Mouse (Mus musculus) bone marrow macrophage, adult 2 months (primary cell): ENCODE measurements around the gene Lrrc17. TPM values are rescaled to one million over a fixed set of nuclear protein-coding genes. Genes with fewer than 3 reads are reported as not detected.

ENCODE experiments used
- H3K27ac ChIP-seq: 2 replicates; pipeline ENCODE4 v1.5.1; 2012; ENCODE audit warnings: low read depth, low read length; ENCODE audit not compliant: insufficient read depth
- H3K4me1 ChIP-seq: 2 replicates; pipeline ENCODE4 v1.6.1; 2012; ENCODE audit warnings: low read length; ENCODE audit not compliant: control insufficient read depth, insufficient read depth
- H3K4me3 ChIP-seq: 2 replicates; pipeline ENCODE4 v1.5.1; 2012; ENCODE audit warnings: mild to moderate bottlenecking, low read length, moderate library complexity; ENCODE audit not compliant: insufficient read depth
- CTCF ChIP-seq: IDR thresholded peaks from 2 replicates; pipeline ENCODE4 v1.5.1; 2012; ENCODE audit warnings: low read depth, mild to moderate bottlenecking, low read length, moderate library complexity
- POLR2A ChIP-seq: IDR thresholded peaks from 2 replicates; pipeline ENCODE4 v1.6.1; 2012; ENCODE audit warnings: mild to moderate bottlenecking, low read depth, low read length, borderline replicate concordance
- polyA plus RNA-seq: library from polyadenylated mRNA; stranded (reverse); fragments of >200 nt; gene quantifications from 2 replicates; pipeline ENCODE4 v1.2.4, GENCODE M21; 2012; ENCODE audit not compliant: missing spikeins, insufficient read depth, insufficient read length

Gene Lrrc17
- polyA plus RNA-seq, 1 experiment, result not detected

- Histone ChIP-seq H3K4me1 (peaks cover 12% of the 10 kb centered on the region), H3K27ac (peak overlapping the region; percentile 9; the same call in 1 of the 2 replicates), H3K4me3 (no peak overlapping the region)
- no peak for TF ChIP-seq POLR2A
- TF ChIP-seq CTCF, result no peak
Measured at GRCm38 (mm10) chr5:21529110-21529720, 14.1 kb upstream of the Lrrc17 start.

- no peak overlapping the region for H3K27ac ChIP-seq
- no peak overlapping the region for H3K4me3 ChIP-seq
- TF ChIP-seq POLR2A, result no peak
- TF ChIP-seq CTCF, result no peak
- peaks cover 12% of the 10 kb centered on the region for H3K4me1 ChIP-seq
Measured at GRCm38 (mm10) chr5:21532126-21532525, 11.2 kb upstream of the Lrrc17 start.

GRCm38 (mm10) chr5:21532921-21533320 is 10.4 kb upstream of the Lrrc17 start:
- Histone ChIP-seq H3K27ac (no peak overlapping the region), H3K4me1 (peaks cover 10% of the 10 kb centered on the region), H3K4me3 (no peak overlapping the region)
- no peak for TF ChIP-seq POLR2A
- no peak for TF ChIP-seq CTCF

- Histone ChIP-seq H3K4me3 (no peak overlapping the region), H3K27ac (no peak overlapping the region), H3K4me1 (peaks cover 26% of the 10 kb centered on the region)
- TF ChIP-seq CTCF, result no peak
- no peak for TF ChIP-seq POLR2A
Measured at GRCm38 (mm10) chr5:21542226-21542625, 1.1 kb upstream of the Lrrc17 start.

- TF ChIP-seq CTCF (no peak), POLR2A (no peak)
- no peak overlapping the region for H3K4me3 ChIP-seq
- H3K27ac ChIP-seq, result no peak overlapping the region
- H3K4me1 ChIP-seq, result peaks cover 36% of the 10 kb centered on the region
Measured at GRCm38 (mm10) chr5:21544821-21545220, 1.5 kb downstream of the Lrrc17 start.

GRCm38 (mm10) chr5:21545227-21545626 is 1.9 kb downstream of the Lrrc17 start:
- no peak for TF ChIP-seq CTCF
- TF ChIP-seq POLR2A, result no peak
- Histone ChIP-seq H3K4me3 (no peak overlapping the region), H3K27ac (no peak overlapping the region), H3K4me1 (peaks cover 36% of the 10 kb centered on the region)

- peaks cover 37% of the 10 kb centered on the region for H3K4me1 ChIP-seq
- H3K4me3 ChIP-seq, result no peak overlapping the region
- no peak for TF ChIP-seq CTCF
- TF ChIP-seq POLR2A, result no peak
- no peak overlapping the region for H3K27ac ChIP-seq
Measured at GRCm38 (mm10) chr5:21545786-21546185, 2.4 kb downstream of the Lrrc17 start.

GRCm38 (mm10) chr5:21547005-21547404 is 3.6 kb downstream of the Lrrc17 start:
- H3K27ac ChIP-seq, result no peak overlapping the region
- TF ChIP-seq POLR2A (no peak), CTCF (0 out of 2 replicates have a peak, but pooled peaks have one; percentile 21)
- peaks cover 37% of the 10 kb centered on the region for H3K4me1 ChIP-seq
- no peak overlapping the region for H3K4me3 ChIP-seq

- no peak overlapping the region for H3K27ac ChIP-seq
- peaks cover 3% of the 10 kb centered on the region for H3K4me1 ChIP-seq
- no peak overlapping the region for H3K4me3 ChIP-seq
- no peak for TF ChIP-seq CTCF
- TF ChIP-seq POLR2A, result no peak
Measured at GRCm38 (mm10) chr5:21553685-21554084, 10.3 kb downstream of the Lrrc17 start.

- Histone ChIP-seq H3K27ac (no peak overlapping the region), H3K4me3 (no peak overlapping the region), H3K4me1 (peaks cover 2% of the 10 kb centered on the region; the same call in 1 of the 2 replicates)
- TF ChIP-seq POLR2A (no peak), CTCF (no peak)
Measured at GRCm38 (mm10) chr5:21554732-21555131, 11.4 kb downstream of the Lrrc17 start.

- Histone ChIP-seq H3K4me1 (no peaks in the 10 kb centered on the region), H3K27ac (no peak overlapping the region), H3K4me3 (no peak overlapping the region)
- TF ChIP-seq POLR2A (no peak), CTCF (no peak)
Measured at GRCm38 (mm10) chr5:21556502-21556901, 13.1 kb downstream of the Lrrc17 start.
